Mouse (Mus musculus) testis, adult 2 months (tissue): ENCODE measurements around the gene Zfp536. TPM values are rescaled to one million over a fixed set of nuclear protein-coding genes. Genes with fewer than 3 reads are reported as not detected.
A peak's percentile ranks its signal among the peaks of the same experiment; 100 is the strongest.

Experiments used
- H3K27ac ChIP-seq: fragments of 200-500 bp; 2 replicates; pipeline ENCODE4 v1.5.1; 2012; ENCODE audit warnings: low read depth, low read length; ENCODE audit not compliant: control insufficient read depth, insufficient read depth
- H3K27me3 ChIP-seq: fragments of 200-500 bp; 2 replicates; pipeline ENCODE4 v1.6.1; 2012; ENCODE audit warnings: mild to moderate bottlenecking, low read length, moderate library complexity; ENCODE audit not compliant: control insufficient read depth, insufficient read depth
- H3K36me3 ChIP-seq: fragments of 200-500 bp; 2 replicates; pipeline ENCODE4 v1.6.1; 2012; ENCODE audit warnings: mild to moderate bottlenecking, low read length; ENCODE audit not compliant: control insufficient read depth, insufficient read depth
- H3K4me1 ChIP-seq: fragments of 200-500 bp; 2 replicates; pipeline ENCODE4 v1.6.1; 2012; ENCODE audit warnings: low read length; ENCODE audit not compliant: control insufficient read depth, insufficient read depth
- H3K4me3 ChIP-seq: fragments of 200-500 bp; 2 replicates; pipeline ENCODE4 v1.5.1; 2012; ENCODE audit warnings: low read depth, mild to moderate bottlenecking, low read length, moderate library complexity, mixed read lengths; ENCODE audit not compliant: control insufficient read depth
- CTCF ChIP-seq: fragments of 200-500 bp; IDR thresholded peaks from 2 replicates; pipeline ENCODE4 v1.5.1; 2012; ENCODE audit warnings: low read depth, mild to moderate bottlenecking, inconsistent platforms, low read length, moderate library complexity; ENCODE audit not compliant: control insufficient read depth, insufficient read depth, insufficient replicate concordance
- POLR2A ChIP-seq: fragments of 200-500 bp; IDR thresholded peaks from 2 replicates; pipeline ENCODE4 v1.6.1; 2012; ENCODE audit warnings: low read depth, mild to moderate bottlenecking, inconsistent platforms, low read length, moderate library complexity; ENCODE audit not compliant: control insufficient read depth
- polyA plus RNA-seq: library from polyadenylated mRNA; depleted of rRNA; stranded (reverse); fragments of >200 nt; gene quantifications from 2 replicates; pipeline ENCODE4 v1.2.3, GENCODE M21; 2012

Gene Zfp536
- polyA plus RNA-seq, 1 experiment, result 3.9 TPM

DNA sequence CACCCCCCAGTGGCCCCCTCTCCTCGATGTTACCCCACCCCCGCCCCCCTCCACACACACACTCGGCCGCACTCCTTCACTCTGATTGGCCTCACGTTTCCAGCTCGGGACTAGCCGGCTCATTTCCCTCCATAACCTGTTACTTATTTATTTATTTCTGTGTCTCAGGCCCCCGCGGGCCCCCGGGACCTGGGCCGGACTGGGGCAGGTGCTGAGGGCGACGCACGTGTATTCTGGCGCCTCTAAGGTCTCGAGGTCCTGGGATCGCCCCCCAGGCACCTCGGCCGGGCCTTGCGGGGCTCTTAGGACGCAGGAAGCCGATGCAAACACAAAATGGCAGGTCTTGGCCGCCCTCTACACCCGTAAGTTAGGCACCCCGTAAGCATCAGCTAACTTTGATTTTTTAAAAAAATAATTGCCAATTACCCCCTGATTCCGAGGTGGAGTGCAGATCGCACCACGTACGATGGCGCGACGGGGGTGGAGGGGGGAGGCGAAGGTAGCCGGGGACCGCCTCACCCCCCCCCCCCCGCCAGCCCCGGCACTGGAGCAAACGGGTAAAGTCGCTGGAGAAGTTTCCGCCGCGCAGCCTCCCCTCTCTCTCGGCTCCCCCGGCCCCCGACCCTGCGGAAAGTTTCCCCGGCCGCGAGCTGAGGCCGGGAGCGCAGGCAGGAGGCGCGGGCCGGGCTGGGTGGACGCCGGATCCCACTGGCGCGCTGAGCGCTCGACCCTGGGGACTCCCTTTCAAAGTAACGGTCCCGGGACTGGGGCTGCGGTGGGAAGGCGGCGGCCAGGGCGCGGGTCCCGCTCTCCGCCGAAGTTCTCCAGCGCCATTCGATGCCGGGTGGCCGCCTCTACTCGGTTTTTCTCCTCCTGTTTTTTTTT lies 1.7 kb downstream of the Zfp536 start:
- Histone ChIP-seq H3K4me1 (peaks cover 23% of the 10 kb centered on the region), H3K27me3 (peaks cover 2% of the 10 kb centered on the region; the same call in 1 of the 2 replicates), H3K36me3 (no peaks in the 10 kb centered on the region), H3K27ac (peak overlapping the region; percentile 17; the same call in 1 of the 2 replicates), H3K4me3 (peak overlapping the region; percentile 60)
- TF ChIP-seq POLR2A (no peak), CTCF (no peak)

- no peak overlapping the region for H3K27ac ChIP-seq
- H3K36me3 ChIP-seq, result no peaks in the 10 kb centered on the region
- no peak for TF ChIP-seq POLR2A
- no peak for TF ChIP-seq CTCF
- H3K4me1 ChIP-seq, result peaks cover 23% of the 10 kb centered on the region
- H3K27me3 ChIP-seq, result peaks cover 2% of the 10 kb centered on the region; the same call in 1 of the 2 replicates
- peak overlapping the region; percentile 60 for H3K4me3 ChIP-seq
Observed at GRCm38 (mm10) chr7:37770400-37771050, 2.9 kb downstream of the Zfp536 start.

DNA sequence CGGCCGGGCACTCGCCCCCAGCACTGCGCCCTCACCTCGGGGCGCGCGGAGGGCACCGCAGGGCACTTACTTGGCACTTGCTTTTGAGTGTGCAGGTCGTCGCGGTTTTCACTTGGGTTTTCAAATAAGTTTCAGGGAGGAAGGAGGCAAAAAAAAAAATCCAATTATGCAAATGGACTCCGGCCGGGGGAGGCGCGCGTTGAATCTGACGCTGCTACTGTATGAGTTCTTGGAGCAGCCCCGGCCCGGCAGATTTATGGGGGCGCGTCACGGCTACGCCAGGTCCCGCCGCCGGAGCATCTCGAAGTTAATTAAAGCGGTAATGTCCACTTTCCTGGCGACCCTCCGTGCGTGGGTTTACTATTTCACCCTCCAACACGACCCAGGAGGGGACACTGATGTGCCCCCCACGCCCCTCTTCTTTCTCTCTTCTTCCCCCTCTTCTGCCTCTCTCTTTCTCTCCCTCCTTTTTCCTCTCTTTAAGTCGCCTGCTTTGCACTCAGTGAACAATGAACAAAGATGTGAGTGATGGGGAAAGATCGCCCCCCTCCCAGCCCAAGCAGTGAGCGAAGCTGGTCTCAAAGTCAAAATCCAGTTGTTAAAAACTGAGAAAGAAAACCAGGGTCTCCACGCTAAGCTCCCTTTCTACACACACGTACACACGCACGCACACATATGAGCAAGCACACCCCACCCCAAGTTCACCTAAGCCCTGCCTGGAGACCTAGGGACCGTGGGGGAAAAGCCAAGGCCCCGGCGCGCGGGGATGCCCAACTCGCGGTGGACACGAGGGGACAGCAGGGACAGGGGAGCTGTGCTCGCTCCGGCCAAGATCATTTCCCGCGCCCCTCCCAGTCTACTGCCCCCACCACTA lies 3.7 kb downstream of the Zfp536 start:
- Histone ChIP-seq H3K27ac (no peak overlapping the region), H3K4me3 (peak overlapping the region; percentile 60), H3K27me3 (peaks cover 2% of the 10 kb centered on the region; the same call in 1 of the 2 replicates), H3K36me3 (no peaks in the 10 kb centered on the region), H3K4me1 (peaks cover 23% of the 10 kb centered on the region)
- TF ChIP-seq POLR2A (no peak), CTCF (no peak)

DNA sequence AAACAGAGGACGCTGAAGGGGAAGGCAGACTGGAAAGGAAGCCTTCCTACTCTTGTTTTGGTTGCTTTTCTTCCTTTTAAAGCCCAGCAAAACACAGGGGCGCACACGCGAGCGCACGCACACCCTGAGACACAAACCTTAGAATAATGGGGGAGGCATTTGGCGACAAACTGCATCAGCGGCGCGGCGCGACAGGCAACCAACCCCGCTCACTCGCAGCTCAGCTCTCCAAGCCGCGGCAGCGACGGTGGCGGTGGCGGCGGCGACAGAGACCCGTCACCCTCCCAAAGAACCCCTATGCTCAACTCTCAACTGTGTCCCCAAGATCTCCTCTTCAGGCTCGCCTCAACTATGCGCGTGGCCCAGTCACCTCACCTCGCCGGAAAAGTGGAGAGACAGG lies 4.4 kb downstream of the Zfp536 start:
- H3K27me3 ChIP-seq, result peaks cover 2% of the 10 kb centered on the region; the same call in 1 of the 2 replicates
- TF ChIP-seq POLR2A, result no peak
- TF ChIP-seq CTCF, result no peak
- peak overlapping the region; percentile 46 for H3K4me3 ChIP-seq
- no peak overlapping the region for H3K27ac ChIP-seq
- H3K4me1 ChIP-seq, result peaks cover 23% of the 10 kb centered on the region
- no peaks in the 10 kb centered on the region for H3K36me3 ChIP-seq

DNA sequence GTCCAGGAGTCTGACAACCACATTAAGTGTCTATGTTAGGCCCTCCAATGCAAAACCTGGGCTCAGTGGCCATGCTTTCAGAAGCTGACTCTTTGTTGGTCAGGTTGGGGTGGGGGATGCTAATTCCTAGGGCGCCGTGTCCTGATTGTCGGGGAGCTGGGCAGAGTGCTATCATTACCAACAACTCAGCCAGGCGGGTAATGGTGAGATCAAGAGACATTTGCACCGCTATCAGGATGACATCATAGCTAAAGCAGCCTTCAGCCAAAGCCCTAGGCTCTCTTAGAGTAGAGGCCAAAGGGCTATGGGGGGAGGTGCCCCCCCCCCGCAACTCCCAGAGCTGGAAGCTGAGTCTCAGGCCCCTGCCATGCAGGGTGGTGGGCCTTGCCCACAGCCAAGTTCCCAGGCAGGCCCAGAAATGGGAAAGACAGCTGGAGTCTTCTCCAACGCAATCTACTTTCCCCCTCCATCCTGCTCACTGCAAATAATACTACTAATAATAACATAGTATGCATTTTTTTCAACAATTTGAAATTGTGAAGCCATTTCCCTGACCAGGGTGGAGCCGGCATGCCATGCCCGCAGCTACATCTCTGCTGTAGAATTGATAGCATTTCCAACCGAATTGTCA lies 5.0 kb downstream of the Zfp536 start:
- no peak for TF ChIP-seq POLR2A
- TF ChIP-seq CTCF, result no peak
- H3K27me3 ChIP-seq, result peaks cover 2% of the 10 kb centered on the region; the same call in 1 of the 2 replicates
- H3K36me3 ChIP-seq, result no peaks in the 10 kb centered on the region
- H3K4me1 ChIP-seq, result peaks cover 22% of the 10 kb centered on the region
- no peak overlapping the region for H3K4me3 ChIP-seq
- no peak overlapping the region for H3K27ac ChIP-seq

- Histone ChIP-seq H3K36me3 (no peaks in the 10 kb centered on the region), H3K4me3 (no peak overlapping the region), H3K4me1 (no peaks in the 10 kb centered on the region), H3K27ac (no peak overlapping the region), H3K27me3 (no peaks in the 10 kb centered on the region)
- TF ChIP-seq CTCF, result no peak
- TF ChIP-seq POLR2A, result no peak
Observed at GRCm38 (mm10) chr7:37758886-37759285, 14.6 kb downstream of the Zfp536 start.
